Mouse (Mus musculus) heart, embryonic 12.5 days (tissue): Measurements from ENCODE around the gene Pkd2l1. TPM values are rescaled to one million over a fixed set of nuclear protein-coding genes. Genes with fewer than 3 reads are reported as not detected.

Experiments
- ATAC-seq: fragments of 200-750 bp; cut with Nextera tagmentation; 2 replicates; pipeline ENCODE4 v1.8.0; 2017; ENCODE audit warnings: moderate TSS enrichment, moderate library complexity; ENCODE audit not compliant: insufficient number of reproducible peaks, low FRiP score
- H3K27ac ChIP-seq: fragments of 300-500 bp; sonication (generic); 2 replicates; pipeline ENCODE4 v1.5.1; 2016; ENCODE audit warnings: mild to moderate bottlenecking, moderate library complexity; ENCODE audit not compliant: poor library complexity, severe bottlenecking
- H3K27me3 ChIP-seq: fragments of 300-500 bp; sonication (generic); replicated peaks from 2 replicates; pipeline ENCODE4 v1.6.1; 2016; ENCODE audit warnings: mild to moderate bottlenecking, moderate library complexity
- H3K36me3 ChIP-seq: fragments of 300-500 bp; sonication (generic); 2 replicates; pipeline ENCODE4 v1.6.1; 2016; ENCODE audit warnings: mild to moderate bottlenecking, moderate library complexity
- H3K4me1 ChIP-seq: fragments of 300-500 bp; sonication (generic); replicated peaks from 2 replicates; pipeline ENCODE4 v1.6.1; 2016; ENCODE audit warnings: mild to moderate bottlenecking
- H3K4me2 ChIP-seq: fragments of 300-500 bp; sonication (generic); 2 replicates; pipeline ENCODE4 v1.6.1; 2016; ENCODE audit warnings: mild to moderate bottlenecking, moderate library complexity
- H3K4me3 ChIP-seq: fragments of 300-500 bp; sonication (generic); 2 replicates; pipeline ENCODE4 v1.5.1; 2016; ENCODE audit warnings: mild to moderate bottlenecking
- H3K9ac ChIP-seq: fragments of 300-500 bp; sonication (generic); 2 replicates; pipeline ENCODE4 v1.6.1; 2016; ENCODE audit warnings: mild to moderate bottlenecking, moderate library complexity
- H3K9me3 ChIP-seq: fragments of 300-500 bp; sonication (generic); replicated peaks from 2 replicates; pipeline ENCODE4 v1.6.1; 2016; ENCODE audit warnings: mild to moderate bottlenecking, moderate library complexity
- WGBS: fragments of 180-500 bp; shearing (Covaris S2); methylation state at CpG from one replicate; pipeline ENCODE4 v1.1.7; 2016; 5-methylcytosine and 5-hydroxymethylcytosine counted together
- polyA plus RNA-seq: library from polyadenylated mRNA; unstranded; fragments of >200 nt; fragmentation: Nextera tagmentation; extraction: Ambion mirVana; gene quantifications from 2 replicates; pipeline ENCODE4 v1.2.1, GENCODE M21; 2016

Pkd2l1 gene
- polyA plus RNA-seq, 1 experiment from 2014 or later, result not detected

DNA sequence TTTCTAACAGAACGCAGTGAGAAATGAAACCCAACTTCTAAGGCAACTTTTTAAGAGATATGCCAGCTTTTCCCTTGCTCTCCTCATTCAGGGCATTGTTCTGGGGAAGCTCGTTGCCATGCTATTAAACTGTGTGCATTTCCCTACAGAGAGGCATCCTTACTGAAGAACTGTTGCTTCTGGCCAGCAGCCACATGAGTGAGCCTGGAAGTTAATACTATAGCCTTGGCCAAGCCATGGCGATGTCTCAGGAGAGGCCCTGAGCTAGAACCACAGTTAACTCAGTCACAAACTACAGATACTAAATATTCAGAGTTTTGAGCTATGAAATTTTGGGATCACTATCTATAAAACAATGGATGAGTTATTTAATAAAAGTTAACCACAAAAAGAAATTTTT, 89.2 kb downstream of the Pkd2l1 start:
- 94% methylated on average over 3 of the region's 3 CpGs for WGBS
- no peaks in the 10 kb centered on the region for H3K27me3 ChIP-seq
- no peak overlapping the region for H3K9ac ChIP-seq
- no peak overlapping the region for H3K4me2 ChIP-seq
- no peak for ATAC-seq
- no peak overlapping the region for H3K4me3 ChIP-seq
- peaks cover 20% of the 10 kb centered on the region for H3K36me3 ChIP-seq
- no peaks in the 10 kb centered on the region for H3K9me3 ChIP-seq
- H3K4me1 ChIP-seq, result peaks cover 10% of the 10 kb centered on the region
- no peak overlapping the region for H3K27ac ChIP-seq

DNA sequence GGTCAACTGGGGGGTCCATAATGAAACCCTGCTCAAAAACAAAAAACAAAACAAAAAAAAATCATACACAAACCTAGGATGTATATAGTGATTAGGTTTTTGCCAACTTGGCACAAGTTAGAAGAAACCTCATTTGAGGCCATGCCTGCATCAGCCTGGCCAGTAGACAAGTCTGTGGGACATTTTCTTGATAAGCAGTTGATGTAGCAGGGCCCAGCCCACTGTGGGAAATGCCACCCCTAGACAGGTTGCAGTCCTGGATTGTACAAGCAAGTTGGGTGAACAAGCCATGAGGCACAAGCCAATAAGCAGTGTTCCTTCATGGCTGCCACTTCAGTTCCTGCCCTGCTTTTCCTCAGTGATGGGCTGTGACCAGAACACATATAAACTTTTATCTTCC, 91.4 kb downstream of the Pkd2l1 start:
- Histone ChIP-seq H3K27me3 (no peaks in the 10 kb centered on the region), H3K36me3 (peaks cover 32% of the 10 kb centered on the region), H3K4me2 (no peak overlapping the region), H3K4me1 (no peaks in the 10 kb centered on the region), H3K9me3 (no peaks in the 10 kb centered on the region), H3K9ac (no peak overlapping the region), H3K27ac (no peak overlapping the region), H3K4me3 (no peak overlapping the region)
- no peak for ATAC-seq

Other genes starting within 250 kb of the Pkd2l1 start
- 0.86 and 1.6 TPM in 2 replicates for gene Cpn1, start 205.9 kb downstream of the Pkd2l1 start, polyA plus RNA-seq
- 0.09 TPM in 2 replicates for gene Cyp2c23, start 163.2 kb downstream of the Pkd2l1 start, polyA plus RNA-seq
- 18.5 and 18.7 TPM in 2 replicates for gene Erlin1, start 122.7 kb downstream of the Pkd2l1 start, polyA plus RNA-seq
- 36.3 and 37.4 TPM in 2 replicates for gene Chuk, start 85.0 kb downstream of the Pkd2l1 start, polyA plus RNA-seq
- gene Cwf19l1, start 56.6 kb downstream of the Pkd2l1 start, polyA plus RNA-seq, result 19.1 and 19.7 TPM in 2 replicates
- 63.0 and 64.0 TPM in 2 replicates for gene Bloc1s2, start 46.0 kb downstream of the Pkd2l1 start, polyA plus RNA-seq
- not detected in 2 replicates for gene Scd3, start 10.8 kb upstream of the Pkd2l1 start, polyA plus RNA-seq
- gene Scd2, start 101.2 kb upstream of the Pkd2l1 start, polyA plus RNA-seq, result 216 and 231 TPM in 2 replicates
- 0.29 and 0.42 TPM in 2 replicates for gene Scd4, start 140.7 kb upstream of the Pkd2l1 start, polyA plus RNA-seq
- gene Scd1, start 215.4 kb upstream of the Pkd2l1 start, polyA plus RNA-seq, result 1.1 and 1.2 TPM in 2 replicates